Mouse (Mus musculus) testis, adult 2 months (tissue): Measurements from ENCODE around the gene Maml1. TPM values are rescaled to one million over a fixed set of nuclear protein-coding genes. Genes with fewer than 3 reads are reported as not detected.

Source experiments
- H3K27ac ChIP-seq: fragments of 200-500 bp; 2 replicates; pipeline ENCODE4 v1.5.1; 2012; ENCODE audit warnings: low read depth, low read length; ENCODE audit not compliant: control insufficient read depth, insufficient read depth
- H3K27me3 ChIP-seq: fragments of 200-500 bp; 2 replicates; pipeline ENCODE4 v1.6.1; 2012; ENCODE audit warnings: mild to moderate bottlenecking, low read length, moderate library complexity; ENCODE audit not compliant: control insufficient read depth, insufficient read depth
- H3K36me3 ChIP-seq: fragments of 200-500 bp; 2 replicates; pipeline ENCODE4 v1.6.1; 2012; ENCODE audit warnings: mild to moderate bottlenecking, low read length; ENCODE audit not compliant: control insufficient read depth, insufficient read depth
- H3K4me1 ChIP-seq: fragments of 200-500 bp; 2 replicates; pipeline ENCODE4 v1.6.1; 2012; ENCODE audit warnings: low read length; ENCODE audit not compliant: control insufficient read depth, insufficient read depth
- H3K4me3 ChIP-seq: fragments of 200-500 bp; 2 replicates; pipeline ENCODE4 v1.5.1; 2012; ENCODE audit warnings: low read depth, mild to moderate bottlenecking, low read length, moderate library complexity, mixed read lengths; ENCODE audit not compliant: control insufficient read depth
- CTCF ChIP-seq: fragments of 200-500 bp; IDR thresholded peaks from 2 replicates; pipeline ENCODE4 v1.5.1; 2012; ENCODE audit warnings: low read depth, mild to moderate bottlenecking, inconsistent platforms, low read length, moderate library complexity; ENCODE audit not compliant: control insufficient read depth, insufficient read depth, insufficient replicate concordance
- POLR2A ChIP-seq: fragments of 200-500 bp; IDR thresholded peaks from 2 replicates; pipeline ENCODE4 v1.6.1; 2012; ENCODE audit warnings: low read depth, mild to moderate bottlenecking, inconsistent platforms, low read length, moderate library complexity; ENCODE audit not compliant: control insufficient read depth
- polyA plus RNA-seq: library from polyadenylated mRNA; depleted of rRNA; stranded (reverse); fragments of >200 nt; gene quantifications from 2 replicates; pipeline ENCODE4 v1.2.3, GENCODE M21; 2012

The Maml1 gene
- polyA plus RNA-seq, 1 experiment, result 4.2 TPM

GRCm38 (mm10) chr11:50231411-50231810, 60.7 kb downstream of the Maml1 start:
- Histone ChIP-seq H3K27me3 (no peaks in the 10 kb centered on the region), H3K4me3 (no peak overlapping the region)

DNA sequence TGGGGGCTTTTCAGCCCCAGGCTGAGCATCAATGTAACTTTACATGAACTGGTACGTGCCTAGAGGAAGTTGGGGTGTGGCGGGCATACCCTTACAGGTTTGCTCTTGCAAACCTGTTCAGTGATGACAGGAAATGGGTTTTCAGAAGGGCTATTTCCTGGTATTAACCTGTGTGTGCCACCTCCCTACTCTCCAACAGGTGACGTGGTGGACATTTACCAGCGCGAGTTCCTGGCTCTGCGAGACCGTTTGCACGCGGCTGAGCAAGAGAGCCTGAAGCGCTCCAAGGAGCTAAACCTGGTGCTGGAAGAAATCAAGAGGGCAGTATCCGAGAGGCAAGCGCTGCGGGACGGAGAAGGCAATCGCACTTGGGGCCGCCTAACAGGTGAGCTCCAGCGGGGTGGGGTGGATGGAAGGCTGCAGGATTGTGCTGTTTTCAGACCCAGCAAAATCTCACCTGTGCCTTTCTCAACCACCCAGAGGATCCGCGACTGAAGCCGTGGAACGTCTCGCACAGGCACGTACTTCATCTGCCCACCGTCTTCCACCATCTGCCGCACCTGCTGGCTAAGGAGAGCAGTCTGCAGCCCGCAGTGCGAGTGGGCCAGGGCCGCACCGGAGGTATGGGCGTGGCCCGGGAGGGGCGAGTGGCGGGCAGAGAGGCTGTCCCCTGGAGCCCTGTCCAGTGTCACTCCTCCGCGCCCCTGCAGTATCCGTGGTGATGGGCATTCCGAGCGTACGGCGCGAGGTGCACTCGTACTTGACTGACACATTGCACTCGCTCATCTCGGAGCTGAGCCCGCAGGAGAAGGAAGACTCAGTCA, 61.4 kb downstream of the Maml1 start:
- H3K4me3 ChIP-seq, result peak overlapping the region; percentile 53
- H3K27me3 ChIP-seq, result no peaks in the 10 kb centered on the region
- H3K4me1 ChIP-seq, result peaks cover 21% of the 10 kb centered on the region
- no peak overlapping the region for H3K27ac ChIP-seq
- no peaks in the 10 kb centered on the region for H3K36me3 ChIP-seq
- TF ChIP-seq CTCF, result no peak
- TF ChIP-seq POLR2A, result no peak

More at GRCm38 (mm10) chr11:50231411-50231810, 60.7 kb downstream of the Maml1 start:
- H3K4me1 ChIP-seq, result peaks cover 25% of the 10 kb centered on the region
- H3K36me3 ChIP-seq, result no peaks in the 10 kb centered on the region
- no peak overlapping the region for H3K27ac ChIP-seq
- TF ChIP-seq POLR2A, result no peak
- peak; percentile 9; the same call in 1 of the 2 replicates for TF ChIP-seq CTCF

DNA sequence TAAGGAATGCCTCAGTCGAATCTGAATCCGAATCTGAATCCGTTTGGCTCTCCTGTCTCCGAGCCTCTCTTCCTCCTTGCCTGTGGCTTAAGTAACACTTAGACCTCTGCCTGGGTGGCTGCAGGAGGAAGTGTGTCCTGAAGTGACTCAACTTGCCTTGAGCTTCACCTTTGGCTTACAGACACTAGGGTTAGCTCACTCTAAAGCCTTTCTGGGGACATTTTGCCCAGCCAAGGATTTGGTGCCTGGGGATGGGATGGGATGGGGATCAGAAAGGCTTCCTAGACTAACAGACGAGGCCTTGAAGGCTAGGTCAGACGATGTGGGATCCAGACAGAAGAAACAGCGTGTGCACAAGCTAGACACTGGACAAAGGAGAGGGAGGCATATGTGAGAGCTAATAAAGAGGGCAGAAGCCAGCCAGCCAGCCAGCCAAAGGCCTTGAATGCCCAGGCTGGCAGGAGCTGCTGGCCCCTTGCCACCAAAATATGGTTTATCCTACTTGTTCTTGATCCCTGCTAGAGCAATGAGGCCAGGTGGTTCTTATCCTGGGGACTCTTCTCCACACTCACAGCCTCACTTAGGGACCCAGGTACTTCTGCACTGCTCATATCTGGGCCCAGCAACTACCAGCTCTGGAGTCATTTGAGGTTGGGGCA, 62.7 kb downstream of the Maml1 start:
- Histone ChIP-seq H3K27ac (peak overlapping the region; percentile 19; the same call in 1 of the 2 replicates), H3K27me3 (no peaks in the 10 kb centered on the region), H3K4me1 (peaks cover 23% of the 10 kb centered on the region), H3K36me3 (no peaks in the 10 kb centered on the region), H3K4me3 (no peak overlapping the region)
- TF ChIP-seq CTCF (no peak), POLR2A (no peak)

GRCm38 (mm10) chr11:50228772-50229171, 63.3 kb downstream of the Maml1 start:
- Histone ChIP-seq H3K36me3 (no peaks in the 10 kb centered on the region), H3K4me1 (peaks cover 23% of the 10 kb centered on the region), H3K27ac (no peak overlapping the region; the same call in 1 of the 2 replicates), H3K4me3 (no peak overlapping the region), H3K27me3 (no peaks in the 10 kb centered on the region)
- no peak for TF ChIP-seq POLR2A
- TF ChIP-seq CTCF, result no peak

GRCm38 (mm10) chr11:50227736-50228135, 64.4 kb downstream of the Maml1 start:
- TF ChIP-seq CTCF (no peak), POLR2A (no peak)
- Histone ChIP-seq H3K36me3 (no peaks in the 10 kb centered on the region), H3K27ac (no peak overlapping the region), H3K27me3 (no peaks in the 10 kb centered on the region), H3K4me3 (no peak overlapping the region), H3K4me1 (peaks cover 20% of the 10 kb centered on the region)

- H3K36me3 ChIP-seq, result no peaks in the 10 kb centered on the region
- H3K4me3 ChIP-seq, result no peak overlapping the region
- H3K27me3 ChIP-seq, result no peaks in the 10 kb centered on the region
- H3K27ac ChIP-seq, result no peak overlapping the region
- TF ChIP-seq POLR2A, result no peak
- TF ChIP-seq CTCF, result no peak
- peaks cover 17% of the 10 kb centered on the region for H3K4me1 ChIP-seq
Measured at GRCm38 (mm10) chr11:50227226-50227625, 64.9 kb downstream of the Maml1 start.

DNA sequence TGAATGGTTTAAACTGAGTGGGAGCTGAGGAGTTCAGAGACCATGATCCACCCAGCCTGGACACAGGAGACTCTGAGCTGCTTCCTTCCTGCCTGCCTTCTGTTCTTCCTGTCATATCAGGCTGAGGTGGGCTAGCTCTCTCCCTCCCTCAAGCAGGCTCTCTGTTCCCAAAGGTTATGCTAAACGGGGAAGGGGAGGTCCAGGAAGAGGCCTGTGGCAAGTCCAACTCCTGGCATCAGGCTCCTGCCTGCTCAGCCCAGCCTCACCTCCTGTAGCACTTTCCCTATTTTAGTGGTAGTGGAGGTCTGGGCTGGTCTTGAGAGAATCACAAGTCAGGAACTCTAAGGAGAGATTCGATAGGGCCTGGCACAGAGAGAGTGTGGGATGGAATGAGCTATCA, 65.7 kb downstream of the Maml1 start:
- TF ChIP-seq POLR2A (no peak), CTCF (no peak)
- H3K27me3 ChIP-seq, result no peaks in the 10 kb centered on the region
- peak overlapping the region; percentile 30; the same call in 1 of the 2 replicates for H3K27ac ChIP-seq
- H3K4me1 ChIP-seq, result peaks cover 13% of the 10 kb centered on the region
- H3K36me3 ChIP-seq, result no peaks in the 10 kb centered on the region
- H3K4me3 ChIP-seq, result peak overlapping the region; percentile 84; the same call in 1 of the 2 replicates
